Comparison of ENCODE assay signal across 37 mouse cellular contexts in genomic region chr11:69153831-69154230, GRCm38 (mm10). TPM values are rescaled to one million over a fixed set of nuclear protein-coding genes. Genes with fewer than 3 reads are reported as not detected.
"Had no signal": no experiment of that assay in that cellular context is flagged by ENCODE, and none has a peak within 500 bp of the region (broad histone marks: within the 10 kb centered on the region; RNA-seq: fewer than 3 reads in every experiment).

No protein-coding gene starts in this region.

- H3K27ac ChIP-seq: embryonic facial prominence, embryonic 10.5 days; embryonic facial prominence, embryonic 12.5 days; embryonic facial prominence, embryonic 13.5 days; embryonic facial prominence, embryonic 15.5 days; forebrain, embryonic 10.5 days; forebrain, embryonic 12.5 days; forebrain, embryonic 13.5 days; forebrain, embryonic 15.5 days; gastrocnemius, adult 2 months; heart, adult 2 months had no signal

- DNase-seq: cerebellum, adult 8-10 months; cerebellum, adult 9-10 months; cerebellum, adult 9-11 months; cerebellum, postnatal 10 days; cerebellum, postnatal 14 days; cerebellum, postnatal 25 days; cerebellum, postnatal 36 days; embryo, embryonic 11 days; forebrain, postnatal 0 days; gastrocnemius, adult 2 months; gastrocnemius, postnatal 10 days; gastrocnemius, postnatal 14 days; gastrocnemius, postnatal 25 days; gastrocnemius, postnatal 36 days; heart, adult 11 months; heart, adult 18-20 months; heart, adult 2 months had no signal

- H3K4me3 ChIP-seq: embryonic facial prominence, embryonic 10.5 days; embryonic facial prominence, embryonic 12.5 days; embryonic facial prominence, embryonic 13.5 days; embryonic facial prominence, embryonic 15.5 days; erythroblast, embryonic 14.5 days; forebrain, embryonic 10.5 days; forebrain, embryonic 12.5 days; forebrain, embryonic 13.5 days; forebrain, embryonic 15.5 days; gastrocnemius, adult 2 months; heart, adult 2 months had no signal

RNA-seq across cellular contexts. Expression of gene Alox12b, which starts 3.0 kb away (rescaled TPM):
- total RNA-seq: common myeloid progenitor, adult 5-6 weeks; gastrocnemius, adult 18-20 months; gastrocnemius, adult 2 months; gastrocnemius, adult 8-10 months; gastrocnemius, postnatal 10 days; gastrocnemius, postnatal 14 days; gastrocnemius, postnatal 36 days; gastrocnemius, postnatal 4 days; granulocyte monocyte progenitor cell, adult 5-6 weeks; heart, adult 18-20 months; heart, adult 2 months had no signal
- polyA plus RNA-seq: embryonic facial prominence, embryonic 13.5 days; erythroblast, embryonic 14.5 days; forebrain, embryonic 12.5 days; forebrain, embryonic 13.5 days; forebrain, embryonic 14.5 days; forebrain, embryonic 15.5 days; forebrain, embryonic 16.5 days; gonadal fat pad, adult 2 months had no signal

RNA-seq across cellular contexts. Expression of gene Aloxe3, which starts 28.1 kb away (rescaled TPM):
- total RNA-seq: common myeloid progenitor, adult 5-6 weeks; gastrocnemius, adult 18-20 months; gastrocnemius, adult 2 months; gastrocnemius, postnatal 14 days; gastrocnemius, postnatal 25 days; gastrocnemius, postnatal 36 days; granulocyte monocyte progenitor cell, adult 5-6 weeks; heart, adult 18-20 months had no signal
- polyA plus RNA-seq: forebrain, embryonic 11.5 days; forebrain, embryonic 13.5 days had no signal

RNA-seq across cellular contexts. Expression of gene 9130213A22Rik, which starts 31.4 kb away (rescaled TPM):
- total RNA-seq: common myeloid progenitor, adult 5-6 weeks; gastrocnemius, adult 18-20 months; gastrocnemius, postnatal 36 days; granulocyte monocyte progenitor cell, adult 5-6 weeks had no signal
- polyA plus RNA-seq: embryonic facial prominence, embryonic 11.5 days; erythroblast, embryonic 14.5 days; forebrain, embryonic 11.5 days had no signal

RNA-seq across cellular contexts. Expression of gene Hes7, which starts 33.6 kb away (rescaled TPM):
- total RNA-seq: common myeloid progenitor, adult 5-6 weeks; gastrocnemius, adult 18-20 months; gastrocnemius, adult 2 months; gastrocnemius, adult 8-10 months; gastrocnemius, postnatal 10 days; gastrocnemius, postnatal 25 days; gastrocnemius, postnatal 36 days; granulocyte monocyte progenitor cell, adult 5-6 weeks had no signal

RNA-seq across cellular contexts. Expression of gene Alox8, which starts 43.8 kb away (rescaled TPM):
- total RNA-seq: common myeloid progenitor, adult 5-6 weeks; gastrocnemius, adult 18-20 months; gastrocnemius, adult 2 months; gastrocnemius, adult 8-10 months; gastrocnemius, postnatal 14 days; gastrocnemius, postnatal 25 days; gastrocnemius, postnatal 36 days; gastrocnemius, postnatal 4 days; granulocyte monocyte progenitor cell, adult 5-6 weeks had no signal
- polyA plus RNA-seq: embryonic facial prominence, embryonic 11.5 days; embryonic facial prominence, embryonic 14.5 days; erythroblast, embryonic 14.5 days; forebrain, embryonic 12.5 days; forebrain, embryonic 13.5 days; gonadal fat pad, adult 2 months had no signal
